Mouse (Mus musculus) neural tube, embryonic 14.5 days (tissue): Measurements from ENCODE around the gene Armh3. TPM values are rescaled to one million over a fixed set of nuclear protein-coding genes. Genes with fewer than 3 reads are reported as not detected.
A peak's percentile ranks its signal among the peaks of the same experiment; 100 is the strongest.

Source experiments
- ATAC-seq: fragments of 200-750 bp; cut with Nextera tagmentation; 2 replicates; pipeline ENCODE4 v1.8.0; 2017; ENCODE audit warnings: low read depth, mild to moderate bottlenecking, moderate TSS enrichment, moderate library complexity
- H3K27ac ChIP-seq: fragments of 300-500 bp; sonication (generic); 2 replicates; pipeline ENCODE4 v1.5.1; 2014; ENCODE audit warnings: low read depth, mild to moderate bottlenecking, control low read depth, low read length, moderate library complexity, mixed read lengths
- H3K27me3 ChIP-seq: fragments of 300-500 bp; sonication (generic); 2 replicates; pipeline ENCODE4 v1.6.1; 2014; ENCODE audit warnings: low read length; ENCODE audit not compliant: control insufficient read depth, insufficient read depth
- H3K36me3 ChIP-seq: fragments of 300-500 bp; sonication (generic); 2 replicates; pipeline ENCODE4 v1.6.1; 2014; ENCODE audit warnings: low read length, mixed read lengths; ENCODE audit not compliant: control insufficient read depth, insufficient read depth
- H3K4me1 ChIP-seq: fragments of 300-500 bp; sonication (generic); 2 replicates; pipeline ENCODE4 v1.6.1; 2014; ENCODE audit warnings: low read length; ENCODE audit not compliant: control insufficient read depth, insufficient read depth
- H3K4me2 ChIP-seq: fragments of 300-500 bp; sonication (generic); 2 replicates; pipeline ENCODE4 v1.6.1; 2014; ENCODE audit warnings: mild to moderate bottlenecking, low read depth, low read length, control low read depth
- H3K4me3 ChIP-seq: fragments of 300-500 bp; sonication (generic); 2 replicates; pipeline ENCODE4 v1.5.1; 2014; ENCODE audit warnings: low read depth, low read length, control low read depth, mixed read lengths
- H3K9ac ChIP-seq: fragments of 300-500 bp; sonication (generic); replicated peaks from 2 replicates; pipeline ENCODE4 v1.6.1; 2014; ENCODE audit warnings: low read depth, mild to moderate bottlenecking, control low read depth, low read length, mixed read lengths
- H3K9me3 ChIP-seq: fragments of 300-500 bp; sonication (generic); 2 replicates; pipeline ENCODE4 v1.6.1; 2016; ENCODE audit warnings: low read length; ENCODE audit not compliant: control insufficient read depth
- WGBS: fragments of 180-500 bp; shearing (Covaris S2); extraction: QIAGEN DNeasy Blood & Tissue Kit; methylation state at CpG from one replicate; pipeline ENCODE4 v1.1.7; 2014; 5-methylcytosine and 5-hydroxymethylcytosine counted together
- polyA plus RNA-seq: library from polyadenylated mRNA; unstranded; fragments of >200 nt; fragmentation: Nextera tagmentation; extraction: Ambion mirVana; gene quantifications from 2 replicates; pipeline ENCODE4 v1.2.1, GENCODE M21; 2014

Armh3 gene
- polyA plus RNA-seq, 1 experiment from 2014 or later = 22.5 TPM

DNA sequence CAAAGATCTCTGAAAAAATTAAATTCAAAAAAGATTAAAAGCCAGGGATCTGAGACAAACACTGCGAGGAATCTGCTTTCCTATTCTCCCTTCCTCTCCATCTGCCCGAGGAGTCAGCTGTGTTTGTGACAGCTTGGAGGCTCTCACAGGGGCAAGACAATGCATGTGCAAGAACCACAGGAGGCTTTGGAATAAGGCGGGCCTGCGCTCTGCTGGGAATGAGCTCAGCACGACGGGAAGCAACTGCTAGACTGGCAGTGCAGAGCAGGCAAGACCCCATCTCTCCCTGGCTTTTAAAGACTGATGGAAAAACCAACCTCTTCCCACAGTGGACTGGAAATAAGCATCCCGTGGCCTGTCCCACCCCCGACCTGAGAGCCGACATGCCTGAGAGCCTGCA is 60.8 kb downstream of the Armh3 start:
- Histone ChIP-seq H3K9ac (no peak overlapping the region), H3K9me3 (no peaks in the 10 kb centered on the region), H3K27me3 (no peaks in the 10 kb centered on the region), H3K4me1 (peaks cover 3% of the 10 kb centered on the region; the same call in 1 of the 2 replicates), H3K4me3 (no peak overlapping the region), H3K27ac (peak overlapping the region; percentile 7), H3K36me3 (0 out of 2 replicates have a peak, but pooled peaks cover 8% of the 10 kb centered on the region), H3K4me2 (no peak overlapping the region)
- WGBS = 5% methylated on average over 9 of the region's 9 CpGs
- no peak for ATAC-seq

DNA sequence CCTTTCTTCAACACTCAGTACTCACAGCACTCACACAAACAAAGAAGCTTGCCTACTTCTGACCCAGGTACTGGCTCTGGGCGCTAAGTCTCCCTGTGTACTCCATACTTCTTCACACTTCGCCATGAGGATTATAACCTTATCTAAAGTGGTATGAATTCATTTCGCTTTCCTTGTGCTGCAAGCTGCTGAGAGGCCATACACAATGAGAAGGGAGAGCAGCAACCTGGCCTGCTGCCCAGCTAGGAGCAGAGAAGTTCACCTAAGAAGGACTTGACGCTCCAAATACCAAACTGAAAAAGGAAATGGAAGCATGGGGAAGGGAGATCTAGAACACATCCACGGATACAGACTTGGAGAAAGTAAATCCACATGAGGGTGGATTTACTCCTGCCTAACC is 71.1 kb downstream of the Armh3 start:
- Histone ChIP-seq H3K4me2 (no peak overlapping the region), H3K27me3 (no peaks in the 10 kb centered on the region), H3K36me3 (peaks cover 12% of the 10 kb centered on the region), H3K4me1 (no peaks in the 10 kb centered on the region), H3K9me3 (no peaks in the 10 kb centered on the region), H3K9ac (no peak overlapping the region), H3K27ac (no peak overlapping the region), H3K4me3 (no peak overlapping the region)
- WGBS = 94% methylated on average over 5 of the region's 5 CpGs
- no peak for ATAC-seq

DNA sequence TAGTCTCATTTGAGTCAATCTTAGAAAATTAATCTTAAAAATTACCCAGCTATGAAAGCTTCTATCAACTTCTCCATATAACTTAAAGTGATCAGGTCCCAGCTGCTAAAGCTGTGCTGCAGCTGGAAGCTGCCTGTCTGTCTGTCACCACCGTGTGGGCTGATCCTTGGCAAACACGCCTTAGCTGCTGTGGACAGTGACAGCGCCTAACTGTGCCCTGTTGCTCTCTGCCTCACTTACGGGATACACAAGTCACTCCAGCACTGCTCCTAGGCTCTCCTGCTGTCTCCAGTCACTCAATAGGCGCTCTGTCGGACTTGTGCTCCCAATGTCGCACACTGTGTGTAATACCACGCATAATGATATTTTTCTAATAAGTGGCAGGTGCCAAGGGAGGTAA is 71.9 kb downstream of the Armh3 start:
- Histone ChIP-seq H3K4me2 (no peak overlapping the region), H3K9me3 (no peaks in the 10 kb centered on the region), H3K27me3 (no peaks in the 10 kb centered on the region), H3K4me1 (no peaks in the 10 kb centered on the region), H3K9ac (no peak overlapping the region), H3K27ac (no peak overlapping the region), H3K4me3 (no peak overlapping the region), H3K36me3 (peaks cover 9% of the 10 kb centered on the region)
- no peak for ATAC-seq
- 89% methylated on average over 8 of the region's 8 CpGs for WGBS

DNA sequence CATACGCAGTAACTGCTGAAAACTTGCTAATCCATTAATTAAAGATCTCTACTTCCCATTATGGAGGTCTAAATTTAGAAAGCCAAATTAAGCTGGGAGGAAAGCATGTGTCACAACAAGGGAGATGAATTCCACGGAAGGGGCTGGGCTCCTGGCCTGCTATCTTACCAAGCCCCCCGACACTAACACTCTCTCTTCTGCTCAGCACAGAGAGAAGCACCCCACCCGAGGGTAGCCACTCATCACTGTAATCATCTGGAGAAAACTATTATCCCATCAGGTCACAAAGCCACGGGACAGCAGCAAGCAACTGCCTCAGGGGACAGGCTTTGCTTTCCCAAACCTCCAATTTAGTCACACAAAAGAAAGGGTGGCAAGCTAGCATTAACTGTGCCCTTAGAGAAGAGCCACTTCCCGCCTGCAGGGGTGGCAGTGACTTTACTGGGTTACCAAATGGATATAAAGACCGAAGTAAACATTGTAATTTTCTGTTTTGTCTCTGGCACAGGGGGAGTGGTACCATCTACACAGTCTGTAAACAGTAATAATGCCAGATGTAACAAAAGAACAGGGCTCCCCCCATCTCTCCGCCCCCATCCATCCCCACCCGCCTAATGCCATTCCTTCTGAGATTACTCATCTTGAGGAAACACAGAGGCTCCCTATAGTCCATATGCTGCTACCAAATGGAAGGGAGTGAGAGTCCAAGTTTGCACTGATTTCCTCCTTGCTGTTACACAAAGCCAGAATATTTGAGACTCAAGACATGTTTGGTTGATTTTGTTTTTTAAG is 77.8 kb downstream of the Armh3 start:
- no peaks in the 10 kb centered on the region for H3K27me3 ChIP-seq
- no peak for ATAC-seq
- H3K4me1 ChIP-seq = no peaks in the 10 kb centered on the region
- H3K4me3 ChIP-seq = no peak overlapping the region
- no peaks in the 10 kb centered on the region for H3K36me3 ChIP-seq
- H3K9me3 ChIP-seq = no peaks in the 10 kb centered on the region
- no peak overlapping the region for H3K4me2 ChIP-seq
- H3K9ac ChIP-seq = no peak overlapping the region
- H3K27ac ChIP-seq = no peak overlapping the region
- 35% methylated on average over 9 of the region's 9 CpGs for WGBS

DNA sequence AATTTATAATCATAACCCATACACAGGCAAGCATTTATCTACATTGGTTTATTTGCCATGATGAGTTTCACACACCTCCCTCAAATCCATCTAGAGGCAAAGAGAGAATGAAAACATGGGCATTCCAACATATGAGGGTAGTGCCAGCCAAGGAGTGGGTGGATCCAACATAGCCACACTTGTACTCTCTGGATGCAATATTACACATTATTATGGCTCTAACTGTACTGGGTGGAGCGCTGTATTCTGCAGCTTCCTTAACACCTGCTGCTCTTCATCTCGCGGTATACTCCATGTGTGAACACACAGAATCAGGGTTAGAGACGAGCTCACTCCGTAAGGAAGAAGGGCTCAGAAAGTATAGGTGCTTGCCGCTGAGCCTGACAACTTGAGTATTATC is 79.9 kb downstream of the Armh3 start:
- Histone ChIP-seq H3K9ac (no peak overlapping the region), H3K4me1 (no peaks in the 10 kb centered on the region), H3K36me3 (no peaks in the 10 kb centered on the region), H3K9me3 (no peaks in the 10 kb centered on the region), H3K27ac (no peak overlapping the region), H3K4me3 (no peak overlapping the region), H3K4me2 (no peak overlapping the region), H3K27me3 (no peaks in the 10 kb centered on the region)
- ATAC-seq = no peak
- 94% methylated on average over 6 of the region's 6 CpGs for WGBS

DNA sequence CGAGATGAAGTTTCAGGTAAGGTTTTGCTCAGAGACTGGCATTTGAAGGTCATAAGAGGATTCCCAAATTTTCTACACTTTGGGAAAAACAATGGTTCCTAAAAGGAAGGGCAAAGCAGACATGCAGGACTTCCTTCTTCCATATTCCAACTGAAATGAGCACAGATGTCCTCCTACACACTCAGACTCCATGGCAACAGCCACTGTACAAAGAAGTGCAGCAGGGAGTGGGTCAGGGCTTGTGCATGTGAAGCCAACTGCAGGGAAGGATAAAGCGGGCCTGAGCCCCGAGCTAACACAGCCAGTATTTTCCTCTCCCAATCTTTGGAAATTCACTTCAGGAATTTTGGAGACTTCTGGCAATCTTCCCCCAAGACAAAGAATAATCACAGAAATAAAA is 80.4 kb downstream of the Armh3 start:
- Histone ChIP-seq H3K36me3 (no peaks in the 10 kb centered on the region), H3K9ac (no peak overlapping the region), H3K4me2 (no peak overlapping the region), H3K4me1 (no peaks in the 10 kb centered on the region), H3K27me3 (no peaks in the 10 kb centered on the region), H3K9me3 (no peaks in the 10 kb centered on the region), H3K27ac (no peak overlapping the region), H3K4me3 (no peak overlapping the region)
- WGBS = 76% methylated on average over 3 of the region's 3 CpGs
- no peak for ATAC-seq

DNA sequence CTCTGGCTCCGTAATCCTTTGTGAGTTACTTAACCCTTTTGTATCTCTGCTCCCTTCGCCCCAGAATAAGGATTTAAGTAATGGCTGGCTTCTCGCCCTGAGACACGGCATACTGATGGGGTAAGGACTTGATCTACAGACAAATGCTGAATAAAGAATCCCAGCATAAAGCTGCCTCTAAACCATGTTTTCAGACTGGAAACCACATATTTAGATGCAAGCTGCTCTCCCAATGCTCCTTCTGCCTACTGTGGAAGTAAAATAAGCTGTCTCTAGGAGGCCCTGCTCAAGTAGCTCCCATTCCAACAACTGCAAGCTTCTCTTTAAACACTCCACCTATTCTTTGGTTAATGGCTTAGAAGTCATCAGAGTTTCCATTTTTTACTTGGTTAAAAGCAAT is 81.8 kb downstream of the Armh3 start:
- WGBS = 77% methylated on average over 4 of the region's 4 CpGs

DNA sequence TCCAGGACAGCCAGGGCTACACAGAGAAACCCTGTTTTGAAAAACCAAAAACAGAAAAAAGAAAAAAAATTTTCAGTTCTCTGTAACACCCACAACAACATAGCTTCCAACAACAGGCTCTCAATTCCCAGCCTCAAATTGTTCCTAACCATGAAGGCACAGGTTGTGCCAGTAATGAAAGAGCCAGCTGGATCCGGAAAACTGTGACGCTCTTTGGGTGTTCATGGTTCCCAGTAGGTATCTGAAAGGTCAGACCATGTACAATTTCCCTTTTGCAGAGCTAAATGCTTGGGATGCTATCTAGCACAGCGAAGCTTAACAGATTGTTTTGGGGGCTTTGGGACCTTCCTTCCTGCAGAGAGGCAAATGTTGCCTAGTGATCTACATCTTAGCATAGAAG is 82.3 kb downstream of the Armh3 start:
- no peak overlapping the region for H3K4me2 ChIP-seq
- H3K27ac ChIP-seq = no peak overlapping the region
- no peaks in the 10 kb centered on the region for H3K27me3 ChIP-seq
- H3K4me3 ChIP-seq = no peak overlapping the region
- no peaks in the 10 kb centered on the region for H3K36me3 ChIP-seq
- no peaks in the 10 kb centered on the region for H3K4me1 ChIP-seq
- H3K9ac ChIP-seq = no peak overlapping the region
- WGBS = 69% methylated on average over 3 of the region's 3 CpGs
- no peaks in the 10 kb centered on the region for H3K9me3 ChIP-seq
- ATAC-seq = no peak

More for the DNA sequence above, 81.8 kb downstream of the Armh3 start:
- no peak for ATAC-seq
- Histone ChIP-seq H3K9ac (no peak overlapping the region), H3K27ac (no peak overlapping the region), H3K9me3 (no peaks in the 10 kb centered on the region), H3K4me2 (no peak overlapping the region), H3K36me3 (no peaks in the 10 kb centered on the region), H3K4me3 (no peak overlapping the region), H3K27me3 (no peaks in the 10 kb centered on the region), H3K4me1 (no peaks in the 10 kb centered on the region)

DNA sequence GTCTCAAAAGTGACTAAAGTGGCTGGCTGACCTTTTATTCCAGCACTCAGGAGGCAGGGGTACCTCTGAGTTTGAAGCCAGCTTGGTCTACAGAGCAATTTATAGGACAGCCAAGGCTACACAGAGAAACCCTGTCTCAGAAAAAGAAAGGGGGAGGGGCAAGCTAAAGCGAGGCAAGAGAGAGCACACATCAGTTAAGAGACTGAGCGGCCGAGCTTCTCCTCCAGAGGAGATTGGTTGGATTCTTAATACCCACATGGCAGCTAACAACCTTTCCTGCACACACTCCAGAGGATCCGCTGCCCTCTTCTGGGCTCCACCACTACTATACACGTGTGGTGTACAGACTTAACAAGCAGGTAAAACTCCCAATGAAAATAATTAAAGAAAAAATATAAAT is 85.3 kb downstream of the Armh3 start:
- H3K27me3 ChIP-seq = no peaks in the 10 kb centered on the region
- H3K4me2 ChIP-seq = no peak overlapping the region
- no peaks in the 10 kb centered on the region for H3K36me3 ChIP-seq
- 52% methylated on average over 5 of the region's 5 CpGs for WGBS
- no peak overlapping the region for H3K4me3 ChIP-seq
- no peak overlapping the region for H3K9ac ChIP-seq
- ATAC-seq = no peak
- no peak overlapping the region for H3K27ac ChIP-seq
- H3K4me1 ChIP-seq = no peaks in the 10 kb centered on the region
- no peaks in the 10 kb centered on the region for H3K9me3 ChIP-seq
